In genomic region chr2:13575926-13576325, GRCm38 (mm10) we compare ENCODE assay signal across 8 mouse cellular contexts. TPM values are rescaled to one million over a fixed set of nuclear protein-coding genes. Genes with fewer than 3 reads are reported as not detected.
DNase-seq lines count a peak whose midpoint lies in the region; ATAC-seq and TF ChIP-seq lines count a peak whose summit lies in the region.

No protein-coding gene starts in this region.

- peaks cover 31% of the 10 kb centered on the region for H3K36me3 ChIP-seq in embryonic facial prominence, embryonic 12.5 days
- peaks cover 26% of the 10 kb centered on the region for H3K36me3 ChIP-seq in hindbrain, embryonic 13.5 days
- peaks cover 28% of the 10 kb centered on the region for H3K36me3 ChIP-seq in midbrain, embryonic 13.5 days

- peak overlapping the region; percentile 84 for H3K9ac ChIP-seq in embryonic facial prominence, embryonic 12.5 days
- H3K9ac ChIP-seq in hindbrain, embryonic 13.5 days: peak overlapping the region; percentile 87
- H3K9ac ChIP-seq in midbrain, embryonic 13.5 days (replicated peaks): peak overlapping the region; percentile 93

- no peak for ATAC-seq in embryonic facial prominence, embryonic 12.5 days (ENCODE audit: insufficient number of reproducible peaks, insufficient read depth, low FRiP score, low TSS enrichment)
- ATAC-seq in hindbrain, embryonic 13.5 days (ENCODE audit: low FRiP score): peak; percentile 21
- ATAC-seq in midbrain, embryonic 13.5 days: peak; percentile 31

- no peak for TF ChIP-seq CTCF in gastrocnemius, adult 2 months (IDR thresholded peaks at IDR 0.05)

- peak overlapping the region; percentile 74 for H3K4me2 ChIP-seq in embryonic facial prominence, embryonic 12.5 days (replicated peaks)
- peak overlapping the region; percentile 75 for H3K4me2 ChIP-seq in hindbrain, embryonic 13.5 days
- peak overlapping the region; percentile 78 for H3K4me2 ChIP-seq in midbrain, embryonic 13.5 days (replicated peaks)

- H3K27ac ChIP-seq in gastrocnemius, adult 2 months: peak overlapping the region; percentile 91
- H3K27ac ChIP-seq in embryonic facial prominence, embryonic 12.5 days: peak overlapping the region; percentile 96; the same call in 1 of the 2 replicates
- peak overlapping the region; percentile 94 for H3K27ac ChIP-seq in hindbrain, embryonic 13.5 days
- H3K27ac ChIP-seq in midbrain, embryonic 13.5 days: peak overlapping the region; percentile 94

- no peaks in the 10 kb centered on the region for H3K9me3 ChIP-seq in embryonic facial prominence, embryonic 12.5 days
- H3K9me3 ChIP-seq in hindbrain, embryonic 13.5 days: no peaks in the 10 kb centered on the region
- no peaks in the 10 kb centered on the region for H3K9me3 ChIP-seq in midbrain, embryonic 13.5 days

- H3K27me3 ChIP-seq in embryonic facial prominence, embryonic 12.5 days: no peaks in the 10 kb centered on the region
- no peaks in the 10 kb centered on the region for H3K27me3 ChIP-seq in hindbrain, embryonic 13.5 days
- H3K27me3 ChIP-seq in midbrain, embryonic 13.5 days: no peaks in the 10 kb centered on the region

- peak overlapping the region; percentile 87 for H3K4me3 ChIP-seq in gastrocnemius, adult 2 months
- peak overlapping the region; percentile 72 for H3K4me3 ChIP-seq in embryonic facial prominence, embryonic 12.5 days
- H3K4me3 ChIP-seq in hindbrain, embryonic 13.5 days: peak overlapping the region; percentile 62
- H3K4me3 ChIP-seq in midbrain, embryonic 13.5 days (replicated peaks): peak overlapping the region; percentile 82

- intact Hi-C loops in gastrocnemius, adult 2 months (cut with DNase I): loop anchor here (5.0 to 10.0 kb wide), 2 partner anchors 181 to 284 kb away; no protein-coding TSS in a partner anchor

- H3K4me1 ChIP-seq in embryonic facial prominence, embryonic 12.5 days: peaks cover 16% of the 10 kb centered on the region; the same call in 1 of the 2 replicates
- H3K4me1 ChIP-seq in hindbrain, embryonic 13.5 days (replicated peaks): peaks cover 49% of the 10 kb centered on the region
- peaks cover 48% of the 10 kb centered on the region for H3K4me1 ChIP-seq in midbrain, embryonic 13.5 days (replicated peaks)

- 18% methylated on average over 6 of the region's 6 CpGs for WGBS in embryonic facial prominence, embryonic 12.5 days
- 0% methylated on average over 6 of the region's 6 CpGs for WGBS in hindbrain, embryonic 13.5 days
- WGBS in midbrain, embryonic 13.5 days: 1% methylated on average over 6 of the region's 6 CpGs

- DNase-seq in gastrocnemius, adult 2 months: no peak
- no peak for DNase-seq in gastrocnemius, adult 18-20 months (ENCODE audit: low spot score)
- no peak for DNase-seq in urinary bladder, postnatal 10 days (ENCODE audit: low spot score)
- DNase-seq in gastrocnemius, postnatal 10 days: no peak
- no peak for DNase-seq in right cerebral cortex, postnatal 36 days (ENCODE audit: low spot score in 2 of 2)

RNA-seq across cellular contexts. Expression of gene Vim, which starts 2.2 kb away (rescaled TPM):
- total RNA-seq in gastrocnemius, adult 2 months (2021): 100 to 1,000 TPM in 1 of 2 experiments, 10 to 100 TPM in 1; 99.0 to 123 TPM
- total RNA-seq in gastrocnemius, adult 18-20 months (2021): 100 to 1,000 TPM; 101 to 171 TPM
- polyA plus RNA-seq in embryonic facial prominence, embryonic 12.5 days (2016; fragmentation: Nextera tagmentation; extraction: Ambion mirVana): 751 and 762 TPM in 2 replicates
- 727 and 758 TPM in 2 replicates for polyA plus RNA-seq in hindbrain, embryonic 13.5 days (2015; fragmentation: Nextera tagmentation; extraction: Ambion mirVana)
- 773 and 781 TPM in 2 replicates for polyA plus RNA-seq in midbrain, embryonic 13.5 days (2015; fragmentation: Nextera tagmentation; extraction: Ambion mirVana)
- total RNA-seq in gastrocnemius, postnatal 10 days (2021): 100 to 1,000 TPM; 573 to 685 TPM

RNA-seq across cellular contexts. Expression of gene Trdmt1, which starts 31.5 kb away (rescaled TPM):
- total RNA-seq in gastrocnemius, adult 2 months (2021): 1 to 10 TPM; 3.6 to 6.4 TPM
- total RNA-seq in gastrocnemius, adult 18-20 months (2021): 1 to 10 TPM; 4.6 to 4.8 TPM
- 7.3 and 8.4 TPM in 2 replicates for polyA plus RNA-seq in embryonic facial prominence, embryonic 12.5 days (2016; fragmentation: Nextera tagmentation; extraction: Ambion mirVana)
- polyA plus RNA-seq in hindbrain, embryonic 13.5 days (2015; fragmentation: Nextera tagmentation; extraction: Ambion mirVana): 7.8 and 9.7 TPM in 2 replicates
- 7.1 and 8.0 TPM in 2 replicates for polyA plus RNA-seq in midbrain, embryonic 13.5 days (2015; fragmentation: Nextera tagmentation; extraction: Ambion mirVana)
- total RNA-seq in gastrocnemius, postnatal 10 days (2021): 1 to 10 TPM; 4.2 to 7.6 TPM
